Mouse (Mus musculus) megakaryocyte-erythroid progenitor cell, adult 5-6 weeks (primary cell): ENCODE results near the gene Pdcd1lg2. TPM values are rescaled to one million over a fixed set of nuclear protein-coding genes. Genes with fewer than 3 reads are reported as not detected.

Experiments
- ATAC-seq: replicated peaks from 2 replicates; pipeline ENCODE4 v1.8.0; 2016; ENCODE audit warnings: mild to moderate bottlenecking, inconsistent platforms; ENCODE audit not compliant: severe bottlenecking, poor library complexity, low FRiP score, low TSS enrichment
- total RNA-seq, 2 experiments: library from RNA; stranded (forward) in 1 of 2; stranded (reverse) in 1 of 2; fragments of 200-1000, 215-1000 nt in 1 of 2; fragments of >200 nt in 1 of 2; fragmentation: Nextera tagmentation in 1 of 2; gene quantifications; 2 replicates each; pipeline ENCODE4 v1.2.3; 2014 to 2017

Pdcd1lg2 gene
- total RNA-seq, 2 experiments from 2014 or later, result not detected

DNA sequence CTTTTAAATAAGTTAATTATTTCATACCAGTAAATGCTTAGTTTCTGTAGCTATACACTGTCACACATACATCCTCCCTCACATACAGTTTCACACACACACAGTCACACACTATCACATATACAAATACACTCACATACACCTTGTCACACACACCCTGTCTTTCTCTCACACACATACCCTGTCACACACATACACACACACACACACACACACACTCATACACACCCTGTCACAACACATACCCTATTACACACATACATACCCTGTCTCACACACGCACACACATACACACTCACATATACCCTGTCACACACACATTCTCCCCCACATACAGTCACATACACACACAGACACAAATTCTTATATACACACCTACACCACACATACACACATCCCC, 47.3 kb downstream of the Pdcd1lg2 start:
- ATAC-seq, result no peak

DNA sequence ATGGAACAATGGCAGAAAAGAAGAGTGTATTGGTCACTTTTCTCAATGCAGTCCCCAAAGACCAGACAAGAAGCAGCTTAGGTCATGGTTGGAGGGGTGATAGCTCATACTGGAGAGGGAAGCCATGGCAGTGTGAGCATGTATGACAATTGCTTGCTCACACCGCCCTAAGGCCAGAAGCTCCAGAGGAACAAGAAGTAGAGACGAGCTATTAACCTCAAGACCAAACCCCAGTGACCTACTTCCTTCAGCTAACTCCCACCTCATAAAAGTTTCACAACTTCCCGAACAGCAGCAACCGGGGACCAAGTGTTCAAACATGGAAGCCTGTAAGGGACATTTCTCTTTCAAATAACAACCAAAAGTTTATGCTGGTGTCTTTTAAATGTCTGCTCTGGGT, 51.7 kb downstream of the Pdcd1lg2 start:
- ATAC-seq, result no peak

DNA sequence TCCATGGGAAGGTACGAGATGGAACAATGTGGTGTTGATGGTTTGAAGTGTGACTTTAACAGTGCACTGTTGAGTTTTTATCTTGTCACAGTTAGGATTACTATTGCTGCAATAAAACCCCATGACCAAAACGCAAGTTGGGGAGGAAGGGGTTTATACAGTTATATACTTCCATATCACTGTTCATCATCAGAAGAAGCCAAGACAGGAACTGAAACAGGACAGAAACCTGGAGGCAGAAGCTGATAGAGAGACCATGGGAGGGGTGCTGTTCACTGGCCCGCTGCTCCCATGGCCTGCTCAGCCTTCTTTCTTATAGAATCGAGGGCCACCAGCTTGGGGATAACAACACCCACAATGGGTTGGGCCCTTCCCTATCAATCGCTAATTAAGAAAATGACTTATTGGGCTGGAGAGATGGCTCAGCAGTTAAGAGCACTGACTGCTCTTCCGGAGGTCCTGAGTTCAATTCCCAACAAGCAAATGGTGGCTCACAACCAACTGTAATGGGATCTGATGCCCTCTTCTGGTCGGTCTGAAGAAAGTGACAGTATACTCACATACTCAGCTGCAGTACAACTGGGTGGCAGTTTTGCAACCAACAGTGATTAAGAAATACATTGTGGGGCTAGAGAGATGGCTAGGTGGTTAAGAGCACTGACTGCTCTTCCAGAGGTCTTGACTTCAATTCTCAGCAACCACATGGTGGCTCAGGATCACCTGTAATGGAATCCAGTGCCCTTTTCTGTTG, 53.1 kb downstream of the Pdcd1lg2 start:
- ATAC-seq, result no peak

DNA sequence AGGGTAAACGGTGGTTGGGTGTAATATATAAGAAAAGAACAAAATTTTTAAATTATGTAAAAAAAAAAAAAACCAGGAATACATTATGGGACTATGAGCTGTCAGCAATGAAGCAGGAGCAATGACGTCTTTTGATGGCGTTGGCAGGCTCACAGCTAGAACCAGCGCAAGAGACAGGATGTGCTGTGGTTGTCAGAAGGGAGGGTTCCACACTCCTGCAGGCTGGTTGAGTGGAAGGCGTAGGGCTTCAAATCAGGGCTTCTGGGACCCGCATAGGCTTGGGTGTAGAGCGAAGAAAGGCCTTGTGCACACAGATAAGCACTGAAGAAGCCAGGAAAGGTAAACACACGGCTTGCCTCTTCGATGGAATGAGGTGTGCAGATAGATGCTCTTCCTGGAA, 56.1 kb downstream of the Pdcd1lg2 start:
- ATAC-seq, result no peak

DNA sequence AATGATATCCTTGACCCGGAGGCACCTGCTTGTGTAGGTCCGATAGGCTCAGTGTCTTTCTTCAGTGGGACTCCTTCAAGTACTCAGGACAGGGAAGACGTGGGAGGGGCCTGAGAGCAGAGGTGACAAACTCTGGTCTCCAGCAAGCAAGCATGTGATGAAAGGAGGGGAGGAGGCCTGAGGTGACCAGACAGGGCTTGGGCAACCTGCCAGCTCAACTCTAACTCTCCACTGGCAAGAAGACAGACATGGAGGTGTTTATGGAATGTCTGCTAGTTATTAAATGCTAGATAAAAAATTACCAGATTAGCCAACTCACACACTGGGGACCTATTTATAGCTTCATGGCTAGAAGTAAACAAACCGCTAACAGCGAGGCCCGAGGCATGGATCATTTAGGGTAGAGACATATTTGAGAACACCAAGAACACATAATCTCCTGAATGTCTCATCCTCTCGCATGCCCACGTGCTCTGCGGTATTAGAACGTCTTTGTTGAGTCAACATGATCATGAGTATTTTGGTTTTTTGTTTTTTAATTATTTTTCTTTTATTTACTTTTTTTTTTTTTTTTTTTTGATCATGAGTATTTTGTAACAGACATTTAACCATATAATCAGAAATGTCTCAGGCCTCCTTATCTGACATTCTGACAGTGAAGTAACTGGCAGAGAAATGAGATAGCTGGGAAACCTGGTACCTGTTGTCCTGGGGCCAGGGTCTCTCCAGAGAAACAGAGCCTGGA, 58.4 kb downstream of the Pdcd1lg2 start:
- peak; percentile 44 for ATAC-seq

DNA sequence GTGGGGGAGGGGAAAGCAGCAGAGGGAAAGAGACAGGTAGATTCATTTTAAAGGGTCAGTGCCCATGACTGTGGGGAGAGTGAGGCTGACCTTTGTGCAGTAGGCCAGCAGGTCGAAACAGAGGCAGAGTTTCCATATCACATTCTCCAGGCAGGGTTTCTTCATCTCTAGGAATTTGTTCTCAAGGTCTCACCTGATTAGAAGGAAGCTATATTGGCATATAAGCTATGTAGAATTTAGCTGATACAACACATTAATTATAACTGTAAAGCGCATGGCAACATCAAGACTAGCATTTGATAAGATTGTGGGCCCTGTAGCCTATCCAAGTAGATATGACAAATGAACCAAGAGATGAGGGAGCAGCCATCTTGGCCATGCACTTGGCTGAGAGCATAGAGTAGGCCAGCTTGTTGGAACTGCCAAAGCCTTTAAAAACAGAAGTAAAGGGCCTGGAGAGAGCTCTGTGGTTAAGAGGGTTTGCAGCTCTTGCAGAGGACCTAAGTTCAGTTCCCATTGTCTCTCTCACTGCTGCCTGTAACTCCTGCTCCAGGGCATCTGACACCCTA, 59.1 kb downstream of the Pdcd1lg2 start:
- peak; percentile 40 for ATAC-seq

DNA sequence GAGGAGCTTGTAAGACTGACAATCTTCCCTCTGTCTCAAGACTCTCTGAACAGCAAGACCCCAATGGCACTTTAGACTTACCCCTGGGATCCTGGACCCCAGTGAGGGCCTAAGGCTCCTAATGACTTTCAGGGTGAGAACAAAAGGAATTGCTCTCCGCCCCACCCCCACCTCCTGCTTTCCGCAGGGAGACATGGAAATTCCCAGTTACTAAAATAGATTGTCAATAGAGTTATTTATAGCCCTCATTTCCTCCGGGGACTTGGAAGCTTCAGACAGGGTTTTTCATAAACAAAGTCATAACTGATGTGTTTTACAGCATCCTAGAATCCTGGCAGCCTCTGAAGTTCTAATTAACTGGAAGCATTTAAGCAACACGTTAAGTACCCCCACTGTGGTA, 59.9 kb downstream of the Pdcd1lg2 start:
- ATAC-seq, result no peak

DNA sequence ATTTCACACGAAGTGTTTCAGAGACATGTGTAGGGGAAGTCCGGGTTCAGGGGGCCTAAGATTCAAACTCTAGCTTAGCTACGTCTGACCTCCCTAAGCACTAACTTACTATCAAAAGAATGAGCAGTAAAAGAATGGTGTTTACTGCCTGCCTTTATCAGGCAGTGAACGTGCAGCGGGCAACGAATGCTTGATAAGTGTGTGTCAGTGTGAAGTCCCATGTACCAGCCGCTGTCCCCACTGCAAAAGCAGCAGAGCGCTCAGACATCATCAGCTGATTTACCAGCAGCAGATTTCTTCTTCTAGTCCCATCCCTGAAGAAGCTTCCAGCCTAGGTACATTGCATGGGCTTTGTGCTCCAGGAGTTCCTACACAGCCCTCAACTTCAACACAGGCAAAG, 61.7 kb downstream of the Pdcd1lg2 start:
- ATAC-seq, result peak; percentile 69

DNA sequence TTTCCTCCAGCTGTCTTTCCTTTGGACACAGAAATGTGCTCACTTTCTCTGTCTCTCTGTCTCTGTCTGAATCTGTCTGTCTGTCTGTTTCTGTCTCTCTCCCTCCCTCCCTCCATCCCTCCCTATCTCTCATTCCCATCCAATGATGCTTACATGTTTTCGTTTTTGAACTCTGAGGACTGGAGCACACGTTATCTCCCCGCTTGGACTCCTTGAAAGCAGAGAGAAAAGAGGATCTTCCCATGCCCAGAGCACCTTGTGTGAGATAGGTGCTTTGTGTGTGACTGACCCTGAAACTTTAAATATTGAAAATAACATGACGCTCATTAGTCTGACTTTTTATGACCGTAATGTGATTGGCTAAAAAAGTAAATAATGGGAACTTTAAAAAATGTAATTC, 62.2 kb downstream of the Pdcd1lg2 start:
- ATAC-seq, result no peak

DNA sequence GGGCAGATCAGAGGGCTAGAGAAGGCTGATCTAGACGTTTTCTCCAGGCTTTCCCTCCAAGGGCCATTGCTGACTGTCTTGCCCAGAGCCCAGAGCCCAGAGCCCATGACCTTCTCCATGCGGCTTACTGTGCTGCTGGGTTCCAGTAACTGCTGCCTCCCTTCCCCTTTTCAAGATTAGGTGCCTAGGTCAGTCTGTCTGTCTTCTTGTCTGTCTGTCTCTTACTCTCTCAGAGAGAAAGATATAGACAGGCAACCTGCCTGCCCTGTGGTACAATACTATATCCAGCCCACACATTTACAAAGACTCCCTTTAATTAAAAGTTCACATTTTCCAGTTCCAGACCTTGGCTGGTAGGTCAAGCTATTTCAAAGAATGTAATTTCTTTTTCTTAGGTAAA, 64.1 kb downstream of the Pdcd1lg2 start:
- no peak for ATAC-seq

DNA sequence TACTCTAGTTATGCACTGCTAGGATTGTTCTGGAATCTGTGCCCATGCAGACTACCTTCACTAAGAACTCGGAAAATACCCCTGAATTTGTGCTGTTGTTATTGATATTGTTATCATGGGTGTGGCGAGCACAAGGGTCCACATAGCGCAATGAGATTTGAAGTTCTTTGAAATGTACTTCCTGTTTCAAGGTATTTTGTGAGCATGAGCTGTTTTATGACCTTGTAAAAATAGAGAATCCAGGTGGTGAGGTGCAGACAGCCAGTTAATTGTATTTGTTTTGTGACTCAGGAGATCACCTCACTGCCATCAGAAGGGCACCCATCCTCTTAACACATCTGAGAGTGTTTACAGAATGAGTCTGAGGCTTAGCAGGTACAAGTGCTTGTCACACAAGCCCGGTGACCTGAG, 64.5 kb downstream of the Pdcd1lg2 start:
- no peak for ATAC-seq

DNA sequence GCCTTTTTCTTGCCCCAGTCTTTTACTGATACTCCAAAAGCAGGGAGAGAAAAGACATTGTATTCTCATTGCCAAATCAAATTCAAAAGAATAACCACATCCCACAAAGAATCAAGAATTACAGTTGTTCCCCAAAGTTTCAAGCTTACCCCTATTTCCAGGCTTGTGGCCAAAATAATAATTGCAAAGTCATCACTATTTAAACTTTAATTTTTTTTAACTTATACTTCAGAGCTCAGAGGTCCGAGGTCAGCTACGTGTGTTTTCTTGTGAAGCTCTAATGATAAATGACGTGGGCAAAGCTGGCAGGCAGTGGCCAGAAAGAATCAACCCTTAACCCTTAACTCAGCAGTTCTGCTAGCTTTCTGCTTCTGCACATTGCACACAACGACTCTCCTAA, 67.9 kb downstream of the Pdcd1lg2 start:
- ATAC-seq, result no peak

DNA sequence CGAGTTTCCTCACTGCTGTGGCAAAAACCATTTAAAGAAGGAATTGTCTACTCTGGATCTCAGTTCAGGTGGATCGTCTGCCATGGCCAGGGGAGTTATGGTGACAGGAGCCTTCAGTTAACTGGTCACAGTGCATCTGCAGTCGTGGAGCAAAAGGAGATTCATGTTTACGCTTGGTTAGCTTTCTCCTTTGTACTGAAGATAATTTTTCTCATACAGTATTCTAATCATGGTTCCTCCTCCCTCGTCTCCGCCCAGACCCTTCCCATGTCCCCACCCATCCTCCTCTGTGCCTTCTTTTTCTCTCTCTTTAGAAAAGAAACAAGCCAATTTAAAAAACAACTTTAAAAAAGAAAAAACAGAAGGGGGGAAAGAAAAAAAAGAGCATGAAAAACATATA, 70.9 kb downstream of the Pdcd1lg2 start:
- no peak for ATAC-seq

DNA sequence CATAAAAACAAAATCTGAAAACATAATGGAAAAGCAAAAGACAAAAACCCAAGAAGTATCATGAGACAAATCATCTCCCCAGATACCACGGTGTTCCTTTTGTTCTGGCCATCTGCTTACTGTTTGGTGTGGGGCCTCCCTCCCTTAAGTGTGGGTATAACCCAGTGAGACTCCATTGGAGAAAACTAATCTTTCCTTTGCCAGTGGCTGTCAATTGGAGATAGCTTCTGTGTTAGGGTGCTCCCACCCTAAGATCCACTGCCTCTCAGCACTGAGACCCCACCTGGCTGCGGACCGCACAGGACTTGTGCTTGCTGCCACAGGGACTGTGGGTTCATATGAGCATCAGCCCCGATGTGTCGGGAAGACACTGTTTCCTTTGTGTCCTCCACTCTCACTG, 71.4 kb downstream of the Pdcd1lg2 start:
- peak; percentile 26; the same call in 1 of the 2 replicates for ATAC-seq

DNA sequence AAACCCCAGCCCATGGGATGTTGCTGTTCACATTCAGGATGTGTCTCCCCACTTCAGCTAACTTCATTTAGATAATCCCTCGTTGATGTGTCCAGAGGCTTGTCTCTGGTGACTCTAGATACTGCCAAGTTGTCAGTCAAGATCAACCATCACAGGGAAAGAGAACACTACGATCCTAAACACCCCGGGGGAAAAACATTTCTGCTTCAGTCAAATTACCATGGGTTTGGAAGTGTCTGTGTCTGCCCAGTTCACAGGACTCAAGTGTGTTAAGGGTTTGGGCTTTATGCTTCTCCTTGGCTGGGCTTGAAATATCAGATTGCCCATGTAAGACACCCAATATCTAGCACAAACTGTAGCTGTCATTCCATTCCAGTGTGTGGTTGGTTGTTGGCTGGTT, 71.9 kb downstream of the Pdcd1lg2 start:
- ATAC-seq, result no peak

DNA sequence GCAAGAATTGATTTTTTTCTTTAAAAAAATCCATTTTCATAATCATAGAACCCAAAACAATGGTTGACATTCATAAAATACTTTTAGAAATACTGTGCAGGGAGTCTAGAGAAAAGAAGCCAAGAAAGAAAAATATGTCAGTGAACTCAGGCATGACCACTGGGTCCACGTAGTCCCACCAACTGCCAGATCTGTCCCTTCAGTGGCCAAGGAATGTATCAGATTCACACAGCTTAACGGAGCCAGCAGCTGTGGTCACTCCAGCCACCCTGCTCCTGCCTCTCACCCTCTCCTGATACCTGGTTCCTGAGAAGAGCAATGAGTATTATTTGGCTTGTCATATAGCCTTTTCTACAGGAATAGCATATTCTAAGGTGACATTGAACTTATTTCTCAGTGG, 72.7 kb downstream of the Pdcd1lg2 start:
- ATAC-seq, result no peak

DNA sequence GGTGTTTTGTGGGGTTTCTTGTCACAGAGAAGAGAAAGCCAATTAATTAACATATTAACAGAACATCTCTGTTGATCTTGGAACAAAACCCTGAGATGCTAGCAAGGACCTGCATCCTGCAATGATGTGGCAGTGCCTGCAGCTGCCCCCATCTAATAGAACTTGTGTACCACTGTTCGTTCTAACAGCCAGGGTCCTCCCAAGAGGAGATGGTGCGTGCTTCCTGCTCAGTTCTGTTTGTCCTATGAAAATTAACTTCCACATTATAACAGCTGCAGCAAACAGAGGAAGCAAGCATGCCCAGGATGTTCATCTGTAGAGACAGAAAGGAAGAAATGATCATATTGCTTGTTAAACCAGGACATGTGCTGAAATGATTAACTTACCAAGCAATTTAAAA, 73.8 kb downstream of the Pdcd1lg2 start:
- no peak for ATAC-seq

DNA sequence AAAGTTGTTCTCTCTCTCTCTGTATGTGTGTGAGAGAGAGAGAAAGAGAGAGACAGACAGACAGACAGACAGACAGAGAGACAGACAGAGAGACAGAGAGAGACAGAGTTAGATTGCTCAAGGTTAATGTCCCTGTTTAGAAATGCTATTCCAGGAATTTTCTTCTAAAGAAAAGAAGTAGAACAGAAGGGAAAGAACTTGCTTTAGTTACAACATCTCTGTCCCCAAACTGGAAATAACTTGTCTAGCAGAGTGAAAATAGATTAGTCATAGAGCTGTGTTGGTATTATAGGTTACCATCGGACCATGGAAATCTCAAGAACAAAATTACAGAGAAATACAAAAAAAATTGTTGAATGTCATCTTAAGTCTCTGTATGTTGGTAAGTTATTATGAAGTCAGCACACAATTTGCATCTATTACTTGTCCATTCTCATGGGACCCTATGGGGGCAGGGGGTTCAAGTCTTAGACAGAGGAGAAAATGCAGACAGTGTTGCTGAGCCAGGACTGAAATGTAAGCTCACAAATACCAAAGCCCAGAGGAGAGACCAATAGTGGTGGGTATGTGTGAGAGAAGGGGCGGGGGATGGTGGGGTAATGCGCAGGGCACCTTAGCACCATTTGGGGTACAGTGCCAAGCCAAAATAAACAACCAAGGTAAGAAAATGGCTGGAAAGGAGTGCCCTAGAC, 74.7 kb downstream of the Pdcd1lg2 start:
- no peak for ATAC-seq

DNA sequence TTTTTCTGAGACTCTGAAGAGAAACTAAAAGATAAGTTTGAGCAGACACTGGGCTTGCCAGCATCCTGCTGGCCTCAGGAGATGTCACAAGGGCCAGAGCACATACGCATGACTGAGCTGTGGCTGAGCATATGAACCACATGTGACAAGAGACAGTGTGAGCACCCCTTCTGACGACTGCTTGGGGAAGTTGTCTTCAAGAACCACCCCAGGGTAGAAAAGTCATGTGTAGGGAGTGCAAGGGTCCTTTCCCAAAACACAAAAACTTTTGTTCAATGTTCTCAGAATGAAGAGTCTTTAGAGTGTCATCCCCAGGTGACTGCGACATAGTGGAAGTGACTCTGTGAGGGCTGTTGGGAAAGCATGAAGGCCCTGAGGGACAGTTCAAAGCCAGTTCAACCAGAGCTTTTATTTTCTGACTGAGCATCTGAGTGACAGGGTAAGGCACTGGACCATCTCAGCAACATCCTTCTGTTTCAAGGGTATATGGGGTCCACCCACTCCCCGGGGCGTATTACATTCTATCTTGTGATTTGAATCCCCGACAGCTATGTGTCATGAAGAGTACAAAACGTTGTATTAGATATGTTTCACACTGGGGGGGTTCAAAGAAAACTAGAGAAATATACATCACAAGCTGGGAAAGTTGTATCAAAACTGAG, 76.0 kb downstream of the Pdcd1lg2 start:
- ATAC-seq, result no peak
